Comparison of ENCODE assay signal across 16 mouse cellular contexts in genomic region chr16:59401102-59401501, GRCm38 (mm10). TPM values are rescaled to one million over a fixed set of nuclear protein-coding genes. Genes with fewer than 3 reads are reported as not detected.
DNase-seq lines count a peak whose midpoint lies in the region; TF ChIP-seq lines count a peak whose summit lies in the region.
"Had no signal": no experiment of that assay in that cellular context is flagged by ENCODE, and none has a peak within 500 bp of the region (broad histone marks: within the 10 kb centered on the region; RNA-seq: fewer than 3 reads in every experiment).

No protein-coding gene starts in this region.

- no peaks in the 10 kb centered on the region for H3K27me3 ChIP-seq in kidney, adult 2 months (replicated peaks; ENCODE audit: control insufficient read depth, insufficient read depth, low read length)
- H3K27me3 ChIP-seq: forebrain, embryonic 12.5 days; hindbrain, embryonic 15.5 days; liver, embryonic 13.5 days had no signal

- TF ChIP-seq POLR2A in kidney, adult 2 months (IDR thresholded peaks at IDR 0.05; ENCODE audit: low read depth, low read length): no peak
- TF ChIP-seq POLR2A in cortical plate, adult 2 months (IDR thresholded peaks at IDR 0.05; ENCODE audit: extremely low read depth, insufficient read depth, low read length): no peak

- no peak overlapping the region for H3K27ac ChIP-seq in kidney, adult 2 months (ENCODE audit: insufficient read depth, low read depth, low read length)
- no peak overlapping the region for H3K27ac ChIP-seq in cortical plate, adult 2 months (ENCODE audit: insufficient read depth, low read length)
- H3K27ac ChIP-seq: forebrain, embryonic 12.5 days; hindbrain, embryonic 15.5 days; liver, embryonic 13.5 days; midbrain, embryonic 10.5 days had no signal

- no peaks in the 10 kb centered on the region for H3K36me3 ChIP-seq in kidney, adult 2 months (ENCODE audit: control insufficient read depth, insufficient read depth, low read length)
- H3K36me3 ChIP-seq: forebrain, embryonic 12.5 days; hindbrain, embryonic 15.5 days; liver, embryonic 13.5 days; midbrain, embryonic 10.5 days had no signal

- no peaks in the 10 kb centered on the region for H3K4me1 ChIP-seq in kidney, adult 2 months (ENCODE audit: control insufficient read depth, insufficient read depth, low read length)
- no peaks in the 10 kb centered on the region for H3K4me1 ChIP-seq in cortical plate, adult 2 months (ENCODE audit: control insufficient read depth, insufficient read depth, low read length)
- H3K4me1 ChIP-seq: forebrain, embryonic 12.5 days; hindbrain, embryonic 15.5 days; liver, embryonic 13.5 days; midbrain, embryonic 10.5 days had no signal

- no peak overlapping the region for H3K4me3 ChIP-seq in kidney, adult 2 months (ENCODE audit: insufficient read depth, low read depth, low read length)
- H3K4me3 ChIP-seq in cortical plate, adult 2 months (ENCODE audit: insufficient read depth, low read length): no peak overlapping the region
- H3K4me3 ChIP-seq: forebrain, embryonic 12.5 days; hindbrain, embryonic 15.5 days; liver, embryonic 13.5 days; midbrain, embryonic 10.5 days had no signal

- WGBS in kidney, adult 2 months: 74% methylated on average over 7 of the region's 7 CpGs

- no peak for DNase-seq in kidney, adult 2 months
- no peak for DNase-seq in kidney, adult 11 months
- DNase-seq in thymus, postnatal 4 days: peak; percentile 11
- DNase-seq in thymus, postnatal 25 days: no peak
- no peak for DNase-seq in gastrocnemius, postnatal 10 days
- DNase-seq in layer of hippocampus, adult 9-10 months (ENCODE audit: low spot score): no peak
- no peak for DNase-seq in lung, postnatal 14 days
- DNase-seq: heart, adult 18-20 months; liver, embryonic 13.5 days; right cerebral cortex, postnatal 25 days had no signal

- TF ChIP-seq CTCF in kidney, adult 2 months (conservative IDR thresholded peaks at IDR 0.05; ENCODE audit: insufficient read depth, insufficient read length, low read depth, low read length): peak; percentile 29; the same call in 1 of the 2 replicates
- peak; percentile 19; the same call in 1 of the 2 replicates for TF ChIP-seq CTCF in cortical plate, adult 2 months (IDR thresholded peaks at IDR 0.05; ENCODE audit: extremely low read depth, insufficient read depth, low read length)

RNA-seq across cellular contexts. Expression of gene Gabrr3, which starts 6.0 kb away (rescaled TPM):
- polyA plus RNA-seq in kidney, adult 2 months (2012; rRNA removed): not detected in 2 replicates
- 0.02 TPM in 2 replicates for polyA plus RNA-seq in cortical plate, adult 2 months (2012; rRNA removed)
- total RNA-seq in gastrocnemius, postnatal 10 days (2021): not detected
- polyA plus RNA-seq: forebrain, embryonic 12.5 days; hindbrain, embryonic 15.5 days; liver, embryonic 13.5 days had no signal

RNA-seq across cellular contexts. Expression of gene Olfr209, which starts 37.3 kb away (rescaled TPM):
- polyA plus RNA-seq in kidney, adult 2 months (2012; rRNA removed): not detected in 2 replicates
- not detected in 2 replicates for polyA plus RNA-seq in cortical plate, adult 2 months (2012; rRNA removed)
- not detected for total RNA-seq in gastrocnemius, postnatal 10 days (2021)
- total RNA-seq: heart, adult 18-20 months; layer of hippocampus, postnatal 10 days had no signal
- polyA plus RNA-seq: forebrain, embryonic 12.5 days; hindbrain, embryonic 15.5 days; liver, embryonic 13.5 days; midbrain, embryonic 10.5 days; neural tube, embryonic 14.5 days had no signal

RNA-seq across cellular contexts. Expression of gene Olfr206, which starts 52.1 kb away (rescaled TPM):
- polyA plus RNA-seq in kidney, adult 2 months (2012; rRNA removed): not detected in 2 replicates
- polyA plus RNA-seq in cortical plate, adult 2 months (2012; rRNA removed): not detected in 2 replicates
- not detected for total RNA-seq in gastrocnemius, postnatal 10 days (2021)
- total RNA-seq: heart, adult 18-20 months; layer of hippocampus, postnatal 10 days had no signal
- polyA plus RNA-seq: forebrain, embryonic 12.5 days; hindbrain, embryonic 15.5 days; liver, embryonic 13.5 days; midbrain, embryonic 10.5 days; neural tube, embryonic 14.5 days had no signal
